Mouse (Mus musculus): Measurements from ENCODE around the gene Ufsp1. TPM values are rescaled to one million over a fixed set of nuclear protein-coding genes. Genes with fewer than 3 reads are reported as not detected.

The Ufsp1 gene
- polyA plus RNA-seq, 1 experiment from 2014 or later: 29.0 TPM

- H3K4me1 ChIP-seq: peaks cover 29% of the 10 kb centered on the region
- H3K9ac ChIP-seq (replicated peaks): peak overlapping the region; percentile 54
- no peaks in the 10 kb centered on the region for H3K36me3 ChIP-seq
- peak overlapping the region; percentile 41 for H3K4me3 ChIP-seq (replicated peaks)
- peak; percentile 83 for ATAC-seq (ENCODE audit: low FRiP score)
- no peaks in the 10 kb centered on the region for H3K9me3 ChIP-seq (replicated peaks)
- no peaks in the 10 kb centered on the region for H3K27me3 ChIP-seq (replicated peaks)
- WGBS: under 1% methylated on average over 19 of the region's 19 CpGs
- H3K4me2 ChIP-seq: peak overlapping the region; percentile 85
- peak overlapping the region; percentile 80 for H3K27ac ChIP-seq (replicated peaks)
These were observed 43.8 kb downstream of the Ufsp1 start for GRCm38 (mm10) chr5:137338256-137338655.

- H3K36me3 ChIP-seq: no peaks in the 10 kb centered on the region
- H3K9ac ChIP-seq (replicated peaks): peak overlapping the region; percentile 54
- peak overlapping the region; percentile 85 for H3K4me2 ChIP-seq
- H3K4me3 ChIP-seq (replicated peaks): peak overlapping the region; percentile 41
- H3K27ac ChIP-seq (replicated peaks): peak overlapping the region; percentile 80
- peaks cover 29% of the 10 kb centered on the region for H3K4me1 ChIP-seq
- peak; percentile 22 for ATAC-seq (ENCODE audit: low FRiP score)
- WGBS: under 1% methylated on average over 11 of the region's 11 CpGs
- no peaks in the 10 kb centered on the region for H3K9me3 ChIP-seq (replicated peaks)
- no peaks in the 10 kb centered on the region for H3K27me3 ChIP-seq (replicated peaks)
These were observed 44.3 kb downstream of the Ufsp1 start for GRCm38 (mm10) chr5:137338663-137339289.

- Histone ChIP-seq H3K9ac (replicated peaks) (peak overlapping the region; percentile 54), H3K36me3 (no peaks in the 10 kb centered on the region), H3K9me3 (replicated peaks) (no peaks in the 10 kb centered on the region), H3K4me1 (peaks cover 25% of the 10 kb centered on the region), H3K27ac (replicated peaks) (peak overlapping the region; percentile 80), H3K4me2 (peak overlapping the region; percentile 85), H3K27me3 (replicated peaks) (no peaks in the 10 kb centered on the region), H3K4me3 (replicated peaks) (peak overlapping the region; percentile 41)
- peak; percentile 55 for ATAC-seq (ENCODE audit: low FRiP score)
- 6% methylated on average over 22 of the region's 22 CpGs for WGBS
These were observed 45.0 kb downstream of the Ufsp1 start for GRCm38 (mm10) chr5:137339290-137339979.

GRCm38 (mm10) chr5:137340222-137340621 is 45.8 kb downstream of the Ufsp1 start:
- whole genome bisulfite sequencing: 75% methylated on average over 6 of the region's 6 CpGs
- Histone ChIP-seq H3K9ac (replicated peaks) (no peak overlapping the region), H3K27ac (replicated peaks) (peak overlapping the region; percentile 80)

GRCm38 (mm10) chr5:137342407-137343012 is 48.1 kb downstream of the Ufsp1 start:
- H3K4me3 ChIP-seq (replicated peaks): no peak overlapping the region
- no peak overlapping the region for H3K4me2 ChIP-seq
- no peak overlapping the region for H3K9ac ChIP-seq (replicated peaks)
- H3K27ac ChIP-seq (replicated peaks): no peak overlapping the region
- peaks cover 23% of the 10 kb centered on the region for H3K4me1 ChIP-seq
- H3K27me3 ChIP-seq (replicated peaks): no peaks in the 10 kb centered on the region; the same call in 1 of the 2 replicates
- no peak for ATAC-seq (ENCODE audit: low FRiP score)
- H3K36me3 ChIP-seq: no peaks in the 10 kb centered on the region
- no peaks in the 10 kb centered on the region for H3K9me3 ChIP-seq (replicated peaks)
- 74% methylated on average over 7 of the region's 7 CpGs for WGBS

More at GRCm38 (mm10) chr5:137340222-137340621, 45.8 kb downstream of the Ufsp1 start:
- no peaks in the 10 kb centered on the region for H3K36me3 ChIP-seq
- peak overlapping the region; percentile 85 for H3K4me2 ChIP-seq
- no peaks in the 10 kb centered on the region for H3K9me3 ChIP-seq (replicated peaks)
- ATAC-seq (ENCODE audit: low FRiP score): no peak
- H3K4me3 ChIP-seq (replicated peaks): peak overlapping the region; percentile 41
- H3K4me1 ChIP-seq: peaks cover 25% of the 10 kb centered on the region
- no peaks in the 10 kb centered on the region for H3K27me3 ChIP-seq (replicated peaks)

GRCm38 (mm10) chr5:137343412-137343811 is 49.0 kb downstream of the Ufsp1 start:
- Histone ChIP-seq H3K4me1 (peaks cover 22% of the 10 kb centered on the region), H3K27ac (replicated peaks) (no peak overlapping the region), H3K4me3 (replicated peaks) (no peak overlapping the region), H3K36me3 (no peaks in the 10 kb centered on the region), H3K4me2 (no peak overlapping the region), H3K27me3 (replicated peaks) (no peaks in the 10 kb centered on the region; the same call in none of the 2 replicates), H3K9me3 (replicated peaks) (no peaks in the 10 kb centered on the region), H3K9ac (replicated peaks) (no peak overlapping the region)
- ATAC-seq (ENCODE audit: low FRiP score): no peak
- 96% methylated on average over 5 of the region's 5 CpGs for WGBS

- no peak overlapping the region for H3K4me3 ChIP-seq (replicated peaks)
- peaks cover 4% of the 10 kb centered on the region for H3K27me3 ChIP-seq (replicated peaks)
- no peak for ATAC-seq (ENCODE audit: low FRiP score)
- H3K36me3 ChIP-seq: no peaks in the 10 kb centered on the region
- H3K27ac ChIP-seq (replicated peaks): no peak overlapping the region
- no peak overlapping the region for H3K9ac ChIP-seq (replicated peaks)
- H3K9me3 ChIP-seq (replicated peaks): no peaks in the 10 kb centered on the region
- H3K4me2 ChIP-seq: no peak overlapping the region
- peaks cover 22% of the 10 kb centered on the region for H3K4me1 ChIP-seq
These were observed 49.4 kb downstream of the Ufsp1 start for GRCm38 (mm10) chr5:137343869-137344268.

Small RNA genes within 50 kb of the gene (microRNA-seq; reads per million reads assigned to microRNA genes)
- gene Mir7036: not detected
- gene Mir8116: not detected

Other genes with a start within 250 kb of the Ufsp1 start
- gene Ap1s1, start 248.5 kb upstream of the Ufsp1 start, polyA plus RNA-seq (2015; fragmentation: Nextera tagmentation; extraction: Ambion mirVana): 209 and 222 TPM in 2 replicates
- gene Serpine1, start 222.4 kb upstream of the Ufsp1 start, polyA plus RNA-seq (2015; fragmentation: Nextera tagmentation; extraction: Ambion mirVana): 0.23 and 0.26 TPM in 2 replicates
- gene Trim56, start 178.4 kb upstream of the Ufsp1 start, polyA plus RNA-seq (2015; fragmentation: Nextera tagmentation; extraction: Ambion mirVana): 2.4 and 5.4 TPM in 2 replicates
- gene Muc3, start 145.3 kb upstream of the Ufsp1 start, polyA plus RNA-seq (2015; fragmentation: Nextera tagmentation; extraction: Ambion mirVana): 0.34 TPM in 1 of 2 replicates, not detected in the other
- gene Muc3a, start 82.2 kb upstream of the Ufsp1 start, polyA plus RNA-seq (2015; fragmentation: Nextera tagmentation; extraction: Ambion mirVana): 0.65 and 1.6 TPM in 2 replicates
- 98.6 and 103 TPM in 2 replicates for gene Ache, start 7.1 kb upstream of the Ufsp1 start, polyA plus RNA-seq (2015; fragmentation: Nextera tagmentation; extraction: Ambion mirVana)
- 90.7 and 94.3 TPM in 2 replicates for gene Srrt, start 13.0 kb downstream of the Ufsp1 start, polyA plus RNA-seq (2015; fragmentation: Nextera tagmentation; extraction: Ambion mirVana)
- gene Trip6, start 19.8 kb downstream of the Ufsp1 start, polyA plus RNA-seq (2015; fragmentation: Nextera tagmentation; extraction: Ambion mirVana): 14.0 and 26.0 TPM in 2 replicates
- 26.5 and 26.8 TPM in 2 replicates for gene Slc12a9, start 39.0 kb downstream of the Ufsp1 start, polyA plus RNA-seq (2015; fragmentation: Nextera tagmentation; extraction: Ambion mirVana)
- 6.9 and 11.5 TPM in 2 replicates for gene Ephb4, start 55.5 kb downstream of the Ufsp1 start, polyA plus RNA-seq (2015; fragmentation: Nextera tagmentation; extraction: Ambion mirVana)
- 0.14 and 0.22 TPM in 2 replicates for gene Zan, start 182.4 kb downstream of the Ufsp1 start, polyA plus RNA-seq (2015; fragmentation: Nextera tagmentation; extraction: Ambion mirVana)
- 76.5 and 81.6 TPM in 2 replicates for gene Pop7, start 207.9 kb downstream of the Ufsp1 start, polyA plus RNA-seq (2015; fragmentation: Nextera tagmentation; extraction: Ambion mirVana)
- 15.7 and 16.7 TPM in 2 replicates for gene Gigyf1, start 223.9 kb downstream of the Ufsp1 start, polyA plus RNA-seq (2015; fragmentation: Nextera tagmentation; extraction: Ambion mirVana)
- not detected in 2 replicates for gene Epo, start 238.6 kb downstream of the Ufsp1 start, polyA plus RNA-seq (2015; fragmentation: Nextera tagmentation; extraction: Ambion mirVana)
- 503 and 540 TPM in 2 replicates for gene Gnb2, start 238.9 kb downstream of the Ufsp1 start, polyA plus RNA-seq (2015; fragmentation: Nextera tagmentation; extraction: Ambion mirVana)

Measured in neural tube, embryonic 15.5 days (tissue).